Mouse (Mus musculus) ES-Bruce4 (cell line): Measurements from ENCODE around the gene Snd1.

Experiments used
- CTCF ChIP-seq: IDR thresholded peaks from one replicate; pipeline ENCODE4 v1.8.1; 2011; ENCODE audit warnings: low read depth, low read length
- EP300 ChIP-seq: IDR thresholded peaks from 2 replicates; pipeline ENCODE4 v1.6.1; 2011; ENCODE audit warnings: low read depth, low read length; ENCODE audit not compliant: insufficient read depth
- POLR2A ChIP-seq: IDR thresholded peaks from one replicate; pipeline ENCODE4 v1.8.1; 2011; ENCODE audit warnings: low read length; ENCODE audit not compliant: insufficient read depth

DNA sequence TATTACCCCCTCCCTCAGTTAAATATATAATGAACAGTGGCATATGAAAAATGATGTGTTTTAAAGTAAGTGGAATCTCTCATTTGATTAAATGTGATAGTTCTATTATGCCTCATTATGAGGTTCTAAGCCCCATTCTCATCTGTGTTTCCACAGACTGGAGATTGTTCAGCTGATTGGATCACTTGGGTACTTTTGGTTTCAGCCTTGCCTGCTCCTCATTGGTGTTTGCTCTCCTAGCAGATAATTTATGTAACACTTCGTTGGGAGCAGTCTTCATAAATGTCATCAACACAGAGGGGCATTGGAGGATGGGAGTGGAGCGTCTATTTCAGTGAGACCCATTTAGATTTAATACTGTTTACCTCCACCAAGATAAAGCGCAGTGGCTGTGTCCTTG, 118.8 kb downstream of the Snd1 start:
- TF ChIP-seq CTCF = no peak
- TF ChIP-seq EP300 = no peak
- TF ChIP-seq POLR2A = no peak
